Mouse (Mus musculus) ES-Bruce4 (cell line): ENCODE results near the gene Rhof.

Experiments
- CTCF ChIP-seq: IDR thresholded peaks from one replicate; pipeline ENCODE4 v1.8.1; 2011; ENCODE audit warnings: low read depth, low read length
- POLR2A ChIP-seq: IDR thresholded peaks from one replicate; pipeline ENCODE4 v1.8.1; 2011; ENCODE audit warnings: low read length; ENCODE audit not compliant: insufficient read depth

- no peak for TF ChIP-seq CTCF
- no peak for TF ChIP-seq POLR2A
These were observed 36.2 kb downstream of the Rhof start for GRCm38 (mm10) chr5:123096299-123096698.
